Mouse (Mus musculus) adrenal gland, postnatal 25 days (tissue): ENCODE results near the gene Creb1. TPM values are rescaled to one million over a fixed set of nuclear protein-coding genes. Genes with fewer than 3 reads are reported as not detected.
A peak's percentile ranks its signal among the peaks of the same experiment; 100 is the strongest.
"Not testable (repeated sequence)": the region's sequence is repeated elsewhere in the genome, so short reads cannot be mapped to it uniquely, and the experiment has no call there.

Experiments
- DNase-seq: peaks from one replicate; pipeline ENCODE4 v3.0.0; 2021; ENCODE audit warnings: mixed read lengths
- total RNA-seq: library from RNA; stranded (reverse); gene quantifications from 2 replicates; pipeline ENCODE4 v1.2.3, GENCODE M21; 2021

The Creb1 gene
- total RNA-seq, 1 experiment from 2014 or later = 54.2 TPM

DNA sequence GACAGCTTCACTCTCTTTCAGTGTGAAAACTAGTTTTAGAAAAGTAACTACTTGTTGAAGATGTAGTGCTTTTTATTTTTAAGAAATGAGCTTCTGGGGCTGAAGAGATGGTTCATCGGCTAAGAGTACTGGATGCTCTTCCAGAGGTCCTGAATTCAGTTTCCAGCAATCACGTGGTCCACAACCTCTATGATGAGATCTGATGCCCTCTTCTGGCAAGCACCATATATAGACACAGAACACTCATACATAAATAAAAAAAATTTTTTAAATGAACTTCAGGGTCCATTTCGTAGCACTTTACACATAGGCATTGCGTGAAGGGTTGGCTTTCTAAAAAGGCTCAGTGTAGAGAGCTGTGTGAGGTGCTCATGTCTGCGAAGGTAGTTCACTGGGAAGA lies 11.3 kb downstream of the Creb1 start:
- DNase-seq = no peak

DNA sequence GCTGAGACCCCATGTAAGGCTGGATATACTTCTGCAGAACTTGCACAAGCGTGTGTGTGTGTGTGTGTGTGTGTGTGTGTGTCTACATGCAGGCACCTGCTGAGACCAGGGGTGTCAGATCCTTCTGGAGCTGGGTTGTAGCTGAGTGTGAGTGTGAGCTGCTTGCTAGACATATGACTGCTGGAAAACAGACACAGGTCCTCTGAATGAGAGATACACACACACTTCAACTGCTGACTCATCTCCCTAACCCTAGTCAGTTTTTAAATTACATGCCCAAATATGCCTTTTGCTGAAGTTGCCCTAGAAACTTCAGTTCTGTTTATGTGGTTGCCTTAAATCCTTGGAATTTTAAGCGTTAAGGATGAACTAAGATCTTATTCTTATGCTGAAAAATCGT lies 13.6 kb downstream of the Creb1 start:
- DNase-seq = no peak

DNA sequence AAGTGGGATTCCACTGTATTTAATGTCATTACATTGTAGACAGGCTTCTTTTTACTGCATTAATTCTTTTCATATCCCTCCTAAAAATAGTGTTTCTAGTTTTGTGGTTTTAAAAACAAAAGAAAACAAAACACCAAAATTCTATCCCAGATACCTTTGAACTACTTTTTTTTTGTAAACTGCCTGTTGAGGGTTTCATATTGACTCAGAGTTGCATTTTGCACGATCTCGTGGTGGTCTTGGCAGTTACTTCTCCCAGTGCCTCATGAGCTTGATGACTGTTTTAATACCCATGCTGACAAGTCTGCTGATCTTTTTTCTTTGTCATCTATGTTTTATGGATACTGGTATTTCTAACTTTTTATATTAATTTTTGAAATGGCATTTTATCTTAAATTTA lies 16.9 kb downstream of the Creb1 start:
- DNase-seq = no peak

DNA sequence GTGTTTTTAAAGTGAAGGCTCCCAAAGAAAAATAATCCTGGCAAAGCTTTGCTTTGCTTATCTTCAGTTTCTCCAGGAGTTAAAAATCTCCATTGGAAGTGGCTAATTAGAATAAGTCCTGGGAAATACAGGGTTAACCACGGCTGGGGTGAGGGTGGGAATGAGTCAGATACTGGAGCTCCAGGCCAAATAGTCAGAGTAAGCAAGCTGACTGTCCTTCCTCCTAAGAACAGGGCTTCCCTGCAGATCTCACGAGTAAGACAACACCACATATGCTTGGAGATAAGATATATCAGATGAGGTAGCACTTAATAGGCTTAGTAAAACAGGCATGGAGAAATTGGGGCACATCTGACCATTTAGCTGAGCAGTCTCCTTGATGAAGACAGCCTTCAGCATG lies 19.5 kb downstream of the Creb1 start:
- no peak for DNase-seq

DNA sequence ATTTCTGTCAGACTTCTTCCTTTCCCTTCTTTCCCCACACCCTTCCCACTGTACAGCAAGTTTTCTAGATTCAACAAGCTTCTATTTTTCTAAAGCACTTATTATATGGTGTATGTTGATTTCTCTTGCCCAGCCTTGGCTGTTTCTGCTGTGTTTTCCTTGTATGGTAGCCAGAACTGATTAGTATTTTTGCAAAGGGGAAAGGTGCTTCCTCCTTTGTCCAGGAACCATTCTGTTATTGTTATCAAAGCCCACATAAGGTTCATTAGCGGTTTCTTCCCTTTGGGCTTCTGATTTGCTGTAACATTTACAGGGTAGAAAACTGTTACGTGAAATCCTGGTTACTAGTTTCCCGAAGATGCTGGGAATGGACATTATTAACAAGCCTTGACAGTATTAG lies 27.7 kb downstream of the Creb1 start:
- no peak for DNase-seq

DNA sequence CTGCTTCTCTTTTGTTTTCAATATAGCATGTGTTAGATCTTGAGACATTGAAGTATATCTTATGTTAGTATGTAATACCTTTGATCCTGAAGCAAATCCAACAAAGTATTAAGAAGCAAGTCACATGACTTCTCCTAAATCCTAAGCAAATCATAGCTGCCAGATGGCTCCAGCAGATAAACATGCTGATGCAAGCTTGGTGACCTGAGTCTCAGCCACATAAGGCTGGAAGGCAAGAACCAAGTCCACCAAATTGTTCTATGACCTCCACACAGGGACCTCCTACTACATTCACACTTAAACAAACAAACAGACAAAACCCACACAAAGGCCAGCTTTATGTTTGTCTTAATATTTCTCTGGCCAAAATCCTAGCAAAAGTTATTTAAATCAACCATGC lies 35.8 kb downstream of the Creb1 start:
- DNase-seq = no peak

DNA sequence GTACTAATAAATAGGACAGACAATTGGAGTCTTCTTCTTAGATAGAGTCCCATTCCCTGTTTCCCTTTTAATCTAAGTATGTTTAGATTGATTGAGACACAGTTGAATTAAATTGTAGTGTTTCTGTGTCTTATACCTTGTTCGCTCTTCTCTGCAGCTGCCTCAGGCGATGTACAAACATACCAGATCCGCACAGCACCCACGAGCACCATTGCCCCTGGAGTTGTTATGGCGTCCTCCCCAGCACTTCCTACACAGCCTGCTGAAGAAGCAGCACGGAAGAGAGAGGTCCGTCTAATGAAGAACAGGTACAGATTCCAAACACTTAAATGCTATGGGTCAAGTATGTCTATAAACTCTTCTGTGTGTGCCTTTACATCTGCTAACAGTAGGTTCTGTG lies 43.6 kb downstream of the Creb1 start:
- DNase-seq = no peak

DNA sequence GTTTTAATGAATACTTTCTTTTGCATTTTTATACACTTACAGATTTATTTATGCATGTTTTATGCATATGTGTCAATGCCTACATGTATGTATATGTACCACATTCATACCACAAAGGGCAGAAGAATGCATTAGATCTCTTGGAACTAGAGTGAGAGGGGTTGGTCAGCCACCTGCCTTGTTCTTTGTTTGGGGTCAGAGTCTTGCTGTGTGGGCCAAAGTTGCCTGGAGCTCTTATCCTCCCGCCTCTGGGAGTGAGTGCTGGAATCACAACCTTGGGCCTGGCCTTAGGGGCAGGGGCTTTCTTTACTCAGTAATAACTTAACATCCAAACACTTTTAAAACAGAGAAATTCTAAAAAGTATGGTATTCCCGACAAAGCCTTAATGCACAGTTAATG lies 44.3 kb downstream of the Creb1 start:
- no peak for DNase-seq

DNA sequence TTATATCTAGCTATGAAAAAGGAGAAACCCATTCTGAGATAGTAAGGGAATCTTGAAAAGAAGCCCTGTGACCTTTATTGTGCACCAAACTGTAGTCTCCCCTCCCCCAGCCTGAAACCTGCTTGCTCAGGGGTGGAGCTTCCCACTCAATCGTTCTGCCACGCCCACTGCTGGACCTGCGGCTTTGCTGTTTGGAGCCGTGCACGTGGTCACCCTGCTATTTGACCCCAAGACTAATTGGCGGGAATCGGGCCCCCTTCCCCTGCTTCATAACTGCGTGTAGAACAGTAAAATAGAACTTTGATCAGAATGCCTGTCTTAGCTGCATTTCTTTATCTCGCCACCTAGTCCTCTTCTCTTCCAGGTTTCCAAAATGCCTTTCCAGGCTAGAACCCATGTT lies 45.5 kb downstream of the Creb1 start:
- not testable (repeated sequence) for DNase-seq

DNA sequence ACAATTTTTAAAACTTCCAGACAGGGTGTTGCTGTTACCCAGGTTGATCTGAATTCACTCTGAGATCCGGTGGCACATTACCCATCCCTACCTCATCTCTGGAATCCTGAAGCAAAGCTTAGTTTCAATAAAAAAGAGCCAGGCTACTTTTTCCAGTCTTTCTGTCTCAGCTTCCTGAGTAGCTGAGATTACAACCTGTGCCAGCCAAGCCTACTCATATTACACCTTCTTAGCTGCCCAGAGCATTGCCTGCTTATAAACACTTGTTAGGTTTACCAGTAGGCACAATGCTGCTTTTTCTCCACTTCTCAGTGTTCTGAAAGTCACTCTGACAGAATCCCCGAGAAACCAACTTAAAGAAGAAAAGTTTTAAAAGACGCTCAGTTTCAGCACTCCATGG lies 46.4 kb downstream of the Creb1 start:
- DNase-seq = no peak

DNA sequence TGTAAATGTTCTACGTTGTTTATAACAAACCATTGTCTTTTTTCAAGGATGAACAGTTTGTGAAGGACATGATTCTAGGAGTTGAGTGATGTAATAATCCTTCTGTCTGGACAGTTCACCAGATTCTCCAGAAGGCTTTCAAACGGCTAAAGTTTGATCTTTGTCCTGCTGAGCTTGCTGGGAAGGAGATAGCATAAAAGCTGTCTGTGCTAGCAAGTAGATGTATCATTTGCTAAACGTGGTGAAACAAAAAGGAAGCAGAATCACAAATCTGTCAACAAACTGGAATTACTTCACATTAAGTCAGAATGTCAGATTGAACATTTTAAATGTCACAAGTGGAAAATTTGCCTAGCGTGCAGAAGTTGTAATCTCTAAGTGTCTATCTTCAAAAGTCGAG lies 66.5 kb downstream of the Creb1 start:
- DNase-seq = no peak

DNA sequence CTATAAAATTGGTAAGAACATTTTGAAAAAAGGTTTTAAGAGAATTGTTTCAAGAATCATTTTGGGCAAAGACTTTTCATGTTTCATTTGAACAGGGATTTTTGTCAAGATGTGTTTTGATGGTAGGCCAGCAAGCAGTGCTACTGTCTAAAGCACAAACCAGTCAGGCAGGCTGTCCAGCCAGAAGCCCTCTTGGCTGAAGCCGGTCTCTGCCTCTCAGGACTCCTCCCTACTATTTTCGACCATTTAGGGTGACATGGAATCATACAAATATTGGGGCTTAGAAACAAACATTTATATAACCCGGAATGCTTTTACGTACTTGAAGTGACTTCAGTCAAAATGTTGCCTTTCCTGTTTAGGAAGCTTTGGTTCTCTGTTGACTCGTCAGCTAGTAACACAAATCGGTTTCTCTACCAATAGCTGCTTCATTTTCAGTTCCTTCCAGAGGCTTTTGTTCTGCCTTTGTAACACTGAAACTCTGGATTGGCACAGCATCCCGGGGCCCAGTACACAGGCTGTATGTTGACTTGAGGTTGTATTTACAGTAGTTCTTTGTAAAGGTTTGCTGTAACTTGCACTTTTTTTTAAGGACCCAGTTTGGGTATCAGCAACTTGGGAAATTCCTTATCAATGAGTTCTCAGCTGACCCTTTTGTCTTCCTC lies 68.1 kb downstream of the Creb1 start:
- no peak for DNase-seq

DNA sequence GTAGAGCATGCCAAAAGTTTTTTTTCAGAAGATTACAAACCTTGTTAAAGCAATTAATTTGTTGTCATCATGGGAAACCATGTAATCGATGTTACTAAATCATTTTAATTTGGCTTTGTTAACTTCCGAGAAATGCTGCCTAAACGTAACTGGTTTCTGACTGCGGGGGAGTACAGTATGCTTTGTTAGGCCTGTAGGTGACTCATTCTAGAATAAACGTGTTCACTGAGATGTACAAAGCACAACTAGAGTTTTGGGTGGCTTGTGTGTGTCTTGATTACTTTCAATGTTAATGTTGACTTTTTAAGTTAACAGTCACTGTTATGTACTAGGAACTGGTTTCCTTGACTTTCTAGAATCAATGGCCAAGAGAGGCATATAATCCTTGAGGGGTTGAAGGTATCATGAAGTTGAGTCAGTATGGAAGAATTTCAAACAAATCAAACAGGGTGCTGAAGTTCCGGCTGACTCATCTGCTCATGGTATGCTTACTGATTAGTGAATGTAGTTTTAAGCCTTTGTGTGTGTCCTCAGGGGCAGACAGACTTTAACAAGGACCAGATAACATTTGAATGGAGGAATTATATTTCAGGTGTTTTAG lies 68.9 kb downstream of the Creb1 start:
- no peak for DNase-seq

DNA sequence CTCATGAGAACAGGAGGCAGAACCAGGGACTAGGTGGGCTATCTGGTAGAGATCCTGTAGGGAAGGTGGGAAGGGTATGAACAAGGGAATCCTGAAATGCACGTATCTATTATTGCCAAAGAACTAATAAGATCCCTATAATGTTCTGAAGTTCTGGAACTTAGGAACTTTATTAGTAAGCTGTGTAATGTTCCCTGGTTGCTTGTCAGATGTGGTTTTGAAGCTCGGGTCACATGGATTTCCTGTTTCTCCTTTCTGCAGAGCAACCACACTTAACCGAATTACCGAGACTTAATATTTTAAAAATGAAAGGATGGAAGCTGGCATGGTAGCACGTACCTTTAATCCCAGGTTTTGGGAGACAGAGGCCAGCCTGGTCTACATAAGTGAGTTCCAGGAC lies 70.9 kb downstream of the Creb1 start:
- no peak for DNase-seq

DNA sequence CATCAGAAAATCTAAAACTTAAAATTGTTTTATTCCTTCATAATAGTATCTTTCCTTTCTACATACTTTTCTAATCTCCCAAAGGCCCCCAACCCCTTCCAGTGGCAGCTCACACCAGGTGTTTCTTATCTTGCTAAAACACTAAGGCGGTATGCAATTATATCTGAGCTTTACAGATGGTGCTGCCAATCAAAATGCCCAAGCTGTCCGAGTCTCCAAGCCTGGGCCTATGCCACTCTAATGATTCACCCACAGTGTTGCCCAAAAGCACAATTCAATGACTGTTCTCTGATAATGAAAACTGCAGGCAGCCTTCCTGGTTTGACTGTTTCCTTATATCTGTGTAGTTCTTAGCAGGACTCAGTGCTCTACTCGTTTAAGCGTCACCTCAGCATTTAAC lies 76.7 kb downstream of the Creb1 start:
- DNase-seq = no peak

DNA sequence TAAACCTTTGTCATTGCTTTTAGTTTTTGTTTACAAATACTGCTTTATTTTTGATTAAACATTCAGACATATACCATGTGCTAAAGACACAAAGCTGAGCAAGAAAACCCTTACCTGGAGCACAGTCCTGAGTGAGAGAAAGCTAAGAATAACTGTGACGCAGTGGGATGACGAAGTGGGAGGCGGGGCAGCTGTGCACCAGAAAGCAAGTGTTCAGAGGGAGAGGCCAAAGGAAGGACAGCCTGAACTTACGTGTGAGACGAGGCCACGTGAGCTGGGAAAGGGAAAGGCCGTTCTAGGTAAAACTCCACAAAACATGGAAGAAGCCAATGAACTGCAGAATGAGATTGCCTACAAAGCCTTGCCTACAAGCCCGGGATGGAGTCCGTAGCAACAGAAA lies 77.5 kb downstream of the Creb1 start:
- DNase-seq = no peak

DNA sequence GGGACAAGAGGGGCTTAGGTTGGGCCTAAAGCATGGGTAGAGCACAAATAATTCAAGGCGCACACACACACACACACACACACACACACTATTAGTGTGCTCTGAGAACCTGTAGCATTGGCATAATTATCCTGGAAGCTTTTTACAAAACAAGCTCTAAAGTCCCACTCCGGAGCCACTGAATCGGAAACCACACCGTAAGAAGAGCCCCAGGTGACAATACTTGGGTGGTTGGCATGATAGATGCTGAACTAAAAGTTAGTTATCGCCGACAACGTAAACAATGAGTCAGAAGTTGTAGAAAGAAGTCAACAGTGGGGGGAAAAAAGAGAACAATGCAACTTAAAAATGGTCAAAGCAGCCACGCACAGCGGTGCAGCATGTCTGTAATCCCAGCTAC lies 81.9 kb downstream of the Creb1 start:
- DNase-seq = no peak

DNA sequence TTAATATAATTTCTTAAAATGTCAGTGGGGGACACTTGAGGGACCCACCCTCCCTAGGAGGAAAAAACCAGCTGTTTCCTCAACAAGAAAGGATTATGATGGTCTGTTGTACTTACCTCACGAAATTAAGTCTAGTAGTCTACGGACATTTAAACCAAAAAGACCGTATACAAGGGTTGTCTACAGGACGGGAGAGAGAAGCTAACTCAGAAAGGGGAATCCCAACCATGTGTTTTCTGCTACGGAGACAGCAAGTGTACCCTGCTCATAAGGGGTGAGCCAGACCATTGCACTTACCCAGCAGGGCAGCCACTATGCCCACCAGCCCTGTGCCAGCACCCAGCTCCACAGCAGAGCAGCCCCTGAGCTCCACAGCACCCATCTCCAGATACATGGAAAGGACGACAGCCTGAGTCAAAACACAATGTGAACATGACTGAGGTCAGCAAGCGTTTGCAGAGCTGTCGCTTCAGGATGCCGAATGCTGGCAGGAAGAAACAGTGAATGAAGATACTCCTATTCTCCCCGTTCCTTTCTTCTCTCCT lies 82.4 kb downstream of the Creb1 start:
- DNase-seq = no peak

DNA sequence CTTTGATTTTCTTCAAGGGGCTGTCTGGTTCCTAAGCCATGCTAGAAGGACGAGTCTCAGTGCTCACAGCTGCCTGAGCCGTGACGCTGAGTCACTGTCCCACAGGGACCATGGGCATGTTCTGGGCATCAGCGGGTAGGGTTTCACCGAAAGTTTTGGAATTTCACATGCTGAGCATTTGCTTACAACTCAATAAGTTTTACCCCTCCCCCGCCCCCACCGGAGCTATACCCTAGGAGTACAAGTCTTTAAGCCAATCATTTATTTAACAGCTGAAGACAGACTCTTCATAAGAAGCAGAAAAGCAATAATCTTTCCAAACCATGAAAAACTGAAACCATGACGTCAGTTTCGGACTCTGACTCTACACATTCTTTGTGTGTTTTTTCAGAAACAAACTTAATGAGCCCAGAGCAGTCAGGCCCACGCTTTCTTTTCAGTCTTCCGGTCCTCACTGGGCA lies 83.1 kb downstream of the Creb1 start:
- no peak for DNase-seq

DNA sequence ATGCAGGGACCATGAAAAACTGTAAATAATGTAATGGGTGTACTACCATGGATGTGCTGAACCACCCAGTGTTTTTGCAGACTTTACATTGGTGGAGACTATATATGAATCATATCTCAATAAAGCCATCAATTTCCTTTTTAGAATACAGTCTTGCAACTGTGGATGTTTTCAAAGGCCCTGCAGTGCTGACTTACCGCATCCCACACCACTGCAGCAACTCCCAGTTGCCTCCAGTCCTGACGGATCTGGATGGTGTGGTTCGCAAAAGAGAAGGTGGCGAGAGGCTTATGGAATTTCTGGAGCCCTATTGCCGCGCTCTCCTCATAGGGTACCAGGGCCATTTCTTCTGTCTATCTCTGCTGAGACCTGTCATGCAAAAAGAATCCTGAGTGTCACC lies 83.6 kb downstream of the Creb1 start:
- no peak for DNase-seq

DNA sequence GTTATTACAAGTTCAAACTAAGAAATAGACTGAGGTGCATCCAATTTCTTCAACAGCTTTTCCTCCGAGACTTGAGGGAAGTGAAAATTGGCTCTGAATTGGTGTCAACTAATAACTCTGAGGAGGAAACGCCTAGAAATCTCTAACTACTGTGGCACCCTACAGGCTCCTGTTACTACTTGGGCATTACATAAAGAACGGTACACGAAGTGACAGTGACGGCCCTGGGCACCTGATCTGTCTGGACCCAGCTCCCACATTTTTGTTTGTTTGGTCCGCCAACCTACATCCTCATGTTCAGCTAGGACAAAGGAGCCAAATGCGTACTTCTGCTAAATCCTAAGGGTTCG lies 84.1 kb downstream of the Creb1 start:
- DNase-seq = no peak

DNA sequence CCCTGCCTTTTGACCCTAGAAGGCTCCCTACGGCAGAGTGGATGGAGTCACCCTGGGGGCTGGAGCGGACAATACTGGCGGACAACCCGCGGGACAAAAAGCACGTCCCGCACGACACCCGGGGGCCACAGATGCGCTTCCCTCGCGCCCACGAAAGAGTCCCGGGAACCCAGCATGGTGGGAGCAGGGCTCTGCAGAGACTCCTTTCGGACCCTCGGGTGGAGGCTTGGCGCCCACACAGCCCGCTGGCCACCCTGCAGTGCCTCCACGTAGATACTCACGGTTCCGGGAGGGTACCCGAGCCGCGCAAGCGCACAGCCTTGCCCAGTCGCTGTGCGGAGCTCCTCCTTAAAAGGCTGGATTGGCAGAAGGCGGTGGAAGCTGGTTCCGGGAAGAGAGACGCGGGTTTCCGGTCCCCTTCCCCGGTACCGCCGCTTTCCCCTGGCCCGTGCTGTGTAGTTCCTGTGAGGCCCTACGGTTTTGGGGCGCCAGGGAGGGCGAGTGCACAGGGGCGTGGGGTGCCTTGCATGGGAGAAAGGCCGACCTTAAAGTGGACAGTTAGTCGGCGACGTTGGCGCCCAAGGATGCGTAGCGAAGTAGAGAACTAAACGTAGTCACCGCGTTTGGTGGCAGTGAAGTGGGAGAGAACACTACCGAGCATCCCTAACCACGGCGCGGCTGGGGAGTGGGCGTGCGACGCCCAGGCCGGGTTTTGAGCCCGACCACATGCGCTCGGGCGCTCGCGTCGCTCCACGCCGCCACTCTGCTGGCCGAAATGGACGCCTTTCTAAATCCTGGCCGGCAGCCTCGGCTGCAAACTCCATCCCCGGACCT lies 84.7 kb downstream of the Creb1 start, which contains the start of gene Mettl21a:
Gene Mettl21a (minus strand): TSS at position 362 of the 834 bp plus-strand sequence.
- peak; percentile 91 for DNase-seq

DNA sequence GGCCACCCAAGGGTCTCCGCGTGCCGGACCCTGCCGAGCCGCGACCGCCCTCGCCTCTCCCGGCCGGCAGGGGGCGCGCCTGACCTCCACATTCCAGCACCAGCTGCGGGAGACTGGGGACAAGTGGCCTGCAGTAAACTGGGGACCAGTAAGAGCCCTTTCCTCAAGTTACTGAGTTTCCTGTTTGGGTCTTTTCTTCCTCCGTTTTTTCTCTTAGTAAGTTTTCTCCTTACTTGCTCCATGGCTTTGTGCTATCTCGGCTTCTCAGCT lies 85.2 kb downstream of the Creb1 start:
- peak; percentile 88 for DNase-seq

DNA sequence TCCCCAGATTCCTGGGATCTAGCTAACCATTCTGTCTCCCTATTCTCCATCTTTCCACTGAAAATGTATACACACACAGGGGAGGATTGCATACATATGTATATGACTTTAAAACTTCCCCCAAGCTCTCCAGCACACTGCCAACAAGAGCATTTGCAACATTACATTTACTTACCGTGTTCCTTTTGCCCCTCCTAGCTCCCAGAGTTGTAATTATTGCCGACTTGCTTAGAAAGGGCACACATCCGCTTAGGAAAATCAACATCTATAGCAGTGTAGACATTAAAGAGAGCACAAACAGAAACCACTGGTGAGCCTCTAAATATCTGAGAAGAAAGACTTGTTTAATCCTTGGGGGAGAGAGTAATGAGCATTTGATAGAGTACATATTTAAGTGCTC lies 85.8 kb downstream of the Creb1 start:
- DNase-seq = no peak
